Mouse (Mus musculus): ENCODE results near the gene Mfap1b. TPM values are rescaled to one million over a fixed set of nuclear protein-coding genes. Genes with fewer than 3 reads are reported as not detected.

Mfap1b gene
- polyA plus RNA-seq, 1 experiment from 2014 or later = 63.3 TPM

DNA sequence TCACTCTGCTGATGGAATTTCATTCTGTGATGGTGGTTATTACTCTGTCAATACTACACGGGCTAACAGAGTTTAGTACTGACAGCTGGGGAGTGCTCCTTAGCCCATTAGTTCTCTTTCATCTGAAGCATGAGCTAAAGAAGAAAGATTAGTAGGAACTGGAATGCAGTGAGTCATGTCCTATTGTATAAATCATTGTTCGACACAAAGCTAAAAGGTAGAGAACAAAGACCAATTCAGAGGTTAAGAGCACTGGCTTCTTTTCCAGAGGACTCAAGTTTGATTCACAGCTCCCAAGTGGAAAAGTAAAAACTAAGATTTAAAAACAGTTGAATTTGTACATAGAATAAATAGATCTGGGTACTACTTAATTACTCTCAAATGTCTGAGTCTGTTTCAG lies 13.8 kb downstream of the Mfap1b start:
- no peak overlapping the region for H3K4me2 ChIP-seq
- ATAC-seq (ENCODE audit: insufficient number of reproducible peaks, insufficient read depth, low FRiP score, low TSS enrichment, low read depth) = no peak
- peaks cover 11% of the 10 kb centered on the region for H3K4me1 ChIP-seq
- no peak overlapping the region for H3K4me3 ChIP-seq
- H3K27me3 ChIP-seq = no peaks in the 10 kb centered on the region
- WGBS = 74% methylated on average over 2 of the region's 2 CpGs
- no peak overlapping the region for H3K9ac ChIP-seq
- peaks cover 19% of the 10 kb centered on the region; the same call in 1 of the 2 replicates for H3K36me3 ChIP-seq
- no peak overlapping the region for H3K27ac ChIP-seq
- no peaks in the 10 kb centered on the region for H3K9me3 ChIP-seq

GRCm38 (mm10) chr2:121456692-121457642 lies 16.9 kb downstream of the Mfap1b start, which contains the start of gene Serinc4:
Serinc4 (minus strand) TSS chr2:121456781.
- H3K9ac ChIP-seq = peak within 1 kb of the TSS; percentile 87
- 5% methylated on average over 41 of the region's 41 CpGs for WGBS
- peak; percentile 71 for ATAC-seq (ENCODE audit: insufficient number of reproducible peaks, insufficient read depth, low FRiP score, low TSS enrichment, low read depth)
- peak within 1 kb of the TSS; percentile 69 for H3K4me2 ChIP-seq
- H3K4me1 ChIP-seq = peaks cover 17% of the 10 kb centered on the region
- H3K27me3 ChIP-seq = no peaks in the 10 kb centered on the region
- H3K27ac ChIP-seq = peak within 1 kb of the TSS; percentile 82
- H3K36me3 ChIP-seq = peaks cover 45% of the 10 kb centered on the region
- H3K9me3 ChIP-seq = no peaks in the 10 kb centered on the region
- H3K4me3 ChIP-seq = peak within 1 kb of the TSS; percentile 77

- H3K36me3 ChIP-seq = peaks cover 50% of the 10 kb centered on the region
- H3K4me1 ChIP-seq = peaks cover 26% of the 10 kb centered on the region
- no peak overlapping the region for H3K9ac ChIP-seq
- H3K27ac ChIP-seq = no peak overlapping the region
- 71% methylated on average over 5 of the region's 5 CpGs for WGBS
- ATAC-seq (ENCODE audit: insufficient number of reproducible peaks, insufficient read depth, low FRiP score, low TSS enrichment, low read depth) = no peak
- H3K9me3 ChIP-seq = no peaks in the 10 kb centered on the region
- H3K27me3 ChIP-seq = no peaks in the 10 kb centered on the region
- H3K4me2 ChIP-seq = no peak overlapping the region
- H3K4me3 ChIP-seq = no peak overlapping the region
These were observed 18.3 kb downstream of the Mfap1b start for GRCm38 (mm10) chr2:121455534-121455933.

DNA sequence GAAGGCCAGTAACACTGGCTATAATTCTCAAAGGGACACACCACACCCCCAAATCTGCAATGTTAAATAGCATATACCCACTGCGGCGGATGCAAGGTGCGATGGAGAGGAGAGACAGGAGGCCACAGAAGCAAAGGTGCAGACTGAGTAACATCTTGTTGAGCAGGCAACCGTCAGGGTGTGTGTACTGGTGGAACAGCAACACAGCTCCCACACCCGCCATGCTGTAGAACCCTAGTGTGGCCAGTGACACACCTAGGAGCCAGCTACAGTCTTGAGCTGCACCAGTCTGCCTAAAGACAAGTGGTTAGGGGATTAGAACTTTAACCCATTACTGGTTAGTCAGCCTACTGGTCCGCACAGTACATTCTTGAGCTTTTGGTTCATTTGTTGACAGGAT lies 19.9 kb downstream of the Mfap1b start:
- no peak overlapping the region for H3K4me2 ChIP-seq
- no peak overlapping the region for H3K9ac ChIP-seq
- 87% methylated on average over 6 of the region's 6 CpGs for WGBS
- ATAC-seq (ENCODE audit: insufficient number of reproducible peaks, insufficient read depth, low FRiP score, low TSS enrichment, low read depth) = no peak
- H3K27ac ChIP-seq = no peak overlapping the region
- H3K9me3 ChIP-seq = no peaks in the 10 kb centered on the region
- no peaks in the 10 kb centered on the region for H3K27me3 ChIP-seq
- peaks cover 41% of the 10 kb centered on the region for H3K36me3 ChIP-seq
- no peak overlapping the region for H3K4me3 ChIP-seq
- H3K4me1 ChIP-seq = peaks cover 31% of the 10 kb centered on the region

- H3K4me1 ChIP-seq = peaks cover 31% of the 10 kb centered on the region
- H3K36me3 ChIP-seq = peaks cover 34% of the 10 kb centered on the region
- H3K4me3 ChIP-seq = no peak within 1 kb of the TSS
- H3K27ac ChIP-seq = no peak within 1 kb of the TSS
- no peaks in the 10 kb centered on the region for H3K27me3 ChIP-seq
- no peak within 1 kb of the TSS for H3K4me2 ChIP-seq
- ATAC-seq (ENCODE audit: insufficient number of reproducible peaks, insufficient read depth, low FRiP score, low TSS enrichment, low read depth) = no peak
- WGBS = 76% methylated on average over 4 of the region's 4 CpGs
- H3K9me3 ChIP-seq = no peaks in the 10 kb centered on the region
- no peak within 1 kb of the TSS for H3K9ac ChIP-seq
These were observed 20.9 kb downstream of the Mfap1b start, which contains the start of gene Hypk for GRCm38 (mm10) chr2:121452990-121453389. Hypk (plus strand) TSS chr2:121453290.

DNA sequence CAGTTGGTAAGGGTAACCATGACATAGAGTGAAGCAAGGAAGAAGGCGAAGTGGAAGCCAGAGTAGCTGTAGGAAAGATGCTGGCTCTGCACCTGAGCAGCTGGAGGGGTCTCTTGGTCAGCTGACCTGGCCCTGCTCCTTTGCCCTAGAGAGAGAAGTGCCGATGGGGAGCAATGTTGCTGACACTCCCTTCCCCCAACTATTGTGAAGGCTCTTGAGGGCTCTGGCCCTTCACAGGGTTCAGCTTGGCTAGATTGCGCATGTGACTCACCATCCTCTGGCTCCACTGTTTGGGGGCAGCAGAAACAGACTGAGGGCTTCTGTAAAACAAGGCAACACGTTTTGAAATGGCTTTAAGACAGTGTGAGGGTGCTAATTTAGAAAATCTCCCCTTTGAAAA lies 21.5 kb downstream of the Mfap1b start:
- WGBS = 89% methylated on average over 4 of the region's 4 CpGs
- no peak overlapping the region for H3K9ac ChIP-seq
- no peak for ATAC-seq (ENCODE audit: insufficient number of reproducible peaks, insufficient read depth, low FRiP score, low TSS enrichment, low read depth)
- H3K27me3 ChIP-seq = no peaks in the 10 kb centered on the region
- peaks cover 34% of the 10 kb centered on the region for H3K36me3 ChIP-seq
- no peak overlapping the region for H3K4me3 ChIP-seq
- no peak overlapping the region for H3K4me2 ChIP-seq
- H3K4me1 ChIP-seq = peaks cover 32% of the 10 kb centered on the region
- H3K27ac ChIP-seq = no peak overlapping the region
- no peaks in the 10 kb centered on the region for H3K9me3 ChIP-seq

DNA sequence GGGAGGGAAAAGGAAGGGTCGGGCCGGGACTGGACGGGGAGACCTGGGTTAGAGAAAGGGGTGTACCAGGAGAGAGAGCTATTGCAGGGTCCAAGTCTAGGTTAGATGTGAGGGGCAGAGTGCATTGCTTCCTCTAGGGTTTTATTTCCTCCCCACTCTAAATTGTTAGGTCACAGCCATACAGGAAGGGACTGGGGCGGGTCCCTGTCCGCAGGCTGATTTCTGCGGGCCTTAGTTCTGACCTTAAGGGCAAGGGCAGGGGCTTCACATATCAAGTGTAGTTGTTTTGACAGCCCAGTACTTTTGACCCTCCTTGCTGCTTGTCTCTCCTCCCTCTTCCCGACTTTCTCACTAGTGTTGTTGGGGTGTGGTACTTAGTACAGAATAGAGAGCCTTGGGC lies 23.8 kb downstream of the Mfap1b start:
- H3K4me1 ChIP-seq = peaks cover 27% of the 10 kb centered on the region
- H3K27me3 ChIP-seq = no peaks in the 10 kb centered on the region
- under 1% methylated on average over 7 of the region's 7 CpGs for WGBS
- H3K9me3 ChIP-seq = no peaks in the 10 kb centered on the region
- ATAC-seq (ENCODE audit: insufficient number of reproducible peaks, insufficient read depth, low FRiP score, low TSS enrichment, low read depth) = no peak
- peaks cover 34% of the 10 kb centered on the region for H3K36me3 ChIP-seq
- H3K4me3 ChIP-seq = peak overlapping the region; percentile 97
- peak overlapping the region; percentile 97 for H3K27ac ChIP-seq
- H3K9ac ChIP-seq = peak overlapping the region; percentile 97
- peak overlapping the region; percentile 87 for H3K4me2 ChIP-seq

DNA sequence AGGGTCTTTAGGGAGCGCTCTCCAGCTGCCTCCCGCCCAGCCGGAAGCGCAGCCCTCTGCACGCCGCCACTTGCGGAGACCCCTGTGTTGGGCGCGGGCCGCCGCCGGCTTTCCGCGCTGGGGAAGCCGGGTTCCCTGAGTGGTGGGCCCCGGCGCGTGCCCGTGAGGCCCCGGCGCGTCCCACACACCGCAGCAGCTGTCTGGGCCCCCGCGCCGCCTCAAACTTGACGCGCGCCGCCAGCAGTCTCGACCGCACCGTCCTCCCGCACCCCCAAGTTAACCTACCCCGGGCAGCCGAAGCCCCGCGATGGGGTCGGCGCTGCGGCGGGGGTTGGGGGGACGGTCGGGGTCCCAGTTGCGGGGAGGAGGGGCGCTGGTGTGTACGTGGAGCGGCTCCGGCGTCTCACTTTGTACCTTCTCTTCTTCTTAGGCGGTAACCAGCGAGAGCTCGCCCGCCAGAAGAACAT lies 24.3 kb downstream of the Mfap1b start:
- H3K4me3 ChIP-seq = peak overlapping the region; percentile 97
- WGBS = under 1% methylated on average over 54 of the region's 54 CpGs
- peak overlapping the region; percentile 87 for H3K4me2 ChIP-seq
- peak; percentile 62 for ATAC-seq (ENCODE audit: insufficient number of reproducible peaks, insufficient read depth, low FRiP score, low TSS enrichment, low read depth)
- H3K9ac ChIP-seq = peak overlapping the region; percentile 97
- peak overlapping the region; percentile 97 for H3K27ac ChIP-seq
- H3K27me3 ChIP-seq = no peaks in the 10 kb centered on the region
- peaks cover 27% of the 10 kb centered on the region for H3K4me1 ChIP-seq
- H3K36me3 ChIP-seq = peaks cover 33% of the 10 kb centered on the region
- H3K9me3 ChIP-seq = no peaks in the 10 kb centered on the region

- H3K36me3 ChIP-seq = peaks cover 27% of the 10 kb centered on the region
- H3K4me2 ChIP-seq = peak within 1 kb of the TSS; percentile 87
- no peaks in the 10 kb centered on the region for H3K27me3 ChIP-seq
- H3K4me1 ChIP-seq = peaks cover 27% of the 10 kb centered on the region
- H3K27ac ChIP-seq = peak within 1 kb of the TSS; percentile 97
- no peaks in the 10 kb centered on the region for H3K9me3 ChIP-seq
- H3K9ac ChIP-seq = peak within 1 kb of the TSS; percentile 97
- peak; percentile 97 for ATAC-seq (ENCODE audit: insufficient number of reproducible peaks, insufficient read depth, low FRiP score, low TSS enrichment, low read depth)
- under 1% methylated on average over 73 of the region's 74 CpGs for WGBS
- peak within 1 kb of the TSS; percentile 97 for H3K4me3 ChIP-seq
These were observed 24.9 kb downstream of the Mfap1b start, which contains the start of gene Serf2 for GRCm38 (mm10) chr2:121448739-121449535. Serf2 (plus strand) TSS chr2:121449195.

DNA sequence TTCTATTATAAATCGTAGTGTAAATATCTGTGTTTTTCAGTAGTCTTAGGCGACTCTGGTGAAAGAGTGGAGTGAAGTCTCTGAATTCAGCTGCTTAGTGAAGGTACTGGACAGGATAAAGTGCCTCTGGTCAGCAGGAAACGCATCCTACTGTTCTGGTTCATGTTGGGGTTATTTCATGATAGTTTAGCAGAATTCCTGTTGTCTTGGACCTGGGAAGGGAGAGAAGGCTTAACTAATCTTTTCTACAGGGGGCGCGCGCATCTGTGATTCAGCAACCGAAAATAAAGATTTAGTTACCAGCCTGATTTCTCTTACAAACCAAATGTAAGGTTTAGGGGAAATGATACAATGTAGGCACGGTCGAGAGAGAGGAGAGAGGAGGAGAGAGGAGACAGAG lies 25.7 kb downstream of the Mfap1b start:
- peak overlapping the region; percentile 64 for H3K4me2 ChIP-seq
- H3K9ac ChIP-seq = peak overlapping the region; percentile 65
- peak overlapping the region; percentile 93 for H3K27ac ChIP-seq
- H3K27me3 ChIP-seq = no peaks in the 10 kb centered on the region
- 11% methylated on average over 9 of the region's 9 CpGs for WGBS
- peaks cover 29% of the 10 kb centered on the region for H3K4me1 ChIP-seq
- peak overlapping the region; percentile 97 for H3K4me3 ChIP-seq
- ATAC-seq (ENCODE audit: insufficient number of reproducible peaks, insufficient read depth, low FRiP score, low TSS enrichment, low read depth) = no peak
- peaks cover 19% of the 10 kb centered on the region for H3K36me3 ChIP-seq
- H3K9me3 ChIP-seq = no peaks in the 10 kb centered on the region

DNA sequence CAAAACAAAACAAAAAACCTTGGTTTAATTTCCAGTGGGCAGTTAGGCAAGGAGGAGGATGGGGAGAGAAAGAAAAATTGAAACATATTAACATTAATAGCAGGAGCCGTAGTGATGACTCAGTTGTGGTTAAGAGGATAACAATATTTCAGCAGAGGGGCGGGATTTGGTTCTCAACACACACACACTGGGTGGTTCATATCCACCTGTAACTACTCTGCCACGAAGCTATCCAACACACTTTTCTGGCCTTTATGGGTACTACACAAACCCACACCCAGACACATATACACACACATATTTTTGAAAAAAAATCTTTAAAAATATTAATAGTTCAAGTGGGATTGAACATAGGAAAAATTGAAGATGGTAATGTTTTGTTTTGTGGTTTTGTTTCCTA lies 26.9 kb downstream of the Mfap1b start:
- 80% methylated on average over 3 of the region's 3 CpGs for WGBS
- H3K4me3 ChIP-seq = no peak overlapping the region
- no peak for ATAC-seq (ENCODE audit: insufficient number of reproducible peaks, insufficient read depth, low FRiP score, low TSS enrichment, low read depth)
- H3K9ac ChIP-seq = no peak overlapping the region
- H3K36me3 ChIP-seq = peaks cover 8% of the 10 kb centered on the region
- no peak overlapping the region for H3K27ac ChIP-seq
- H3K27me3 ChIP-seq = peaks cover 5% of the 10 kb centered on the region
- H3K4me2 ChIP-seq = no peak overlapping the region
- H3K9me3 ChIP-seq = no peaks in the 10 kb centered on the region
- H3K4me1 ChIP-seq = peaks cover 34% of the 10 kb centered on the region

All from embryonic facial prominence, embryonic 13.5 days (tissue).